Mouse (Mus musculus) limb, embryonic 15.5 days (tissue): ENCODE measurements around the gene Btnl1. TPM values are rescaled to one million over a fixed set of nuclear protein-coding genes. Genes with fewer than 3 reads are reported as not detected.

Experiments
- ATAC-seq: fragments of 200-750 bp; cut with Nextera tagmentation; 2 replicates; pipeline ENCODE4 v1.8.0; 2017; ENCODE audit warnings: low read depth, moderate TSS enrichment; ENCODE audit not compliant: insufficient number of reproducible peaks, low FRiP score, low TSS enrichment
- H3K27ac ChIP-seq: fragments of 300-500 bp; sonication (generic); 2 replicates; pipeline ENCODE4 v1.5.1; 2015; ENCODE audit warnings: moderate library complexity, mild to moderate bottlenecking, inconsistent platforms
- H3K27me3 ChIP-seq: fragments of 300-500 bp; sonication (generic); 2 replicates; pipeline ENCODE4 v1.6.1; 2015; ENCODE audit warnings: inconsistent platforms
- H3K36me3 ChIP-seq: fragments of 300-500 bp; sonication (generic); 2 replicates; pipeline ENCODE4 v1.6.1; 2015; ENCODE audit warnings: inconsistent platforms
- H3K4me1 ChIP-seq: fragments of 300-500 bp; sonication (generic); 2 replicates; pipeline ENCODE4 v1.6.1; 2015; ENCODE audit warnings: inconsistent platforms
- H3K4me2 ChIP-seq: fragments of 300-500 bp; sonication (generic); 2 replicates; pipeline ENCODE4 v1.6.1; 2015; ENCODE audit warnings: mild to moderate bottlenecking, inconsistent platforms
- H3K4me3 ChIP-seq: fragments of 300-500 bp; sonication (generic); 2 replicates; pipeline ENCODE4 v1.5.1; 2015; ENCODE audit warnings: mild to moderate bottlenecking, inconsistent platforms
- H3K9ac ChIP-seq: fragments of 300-500 bp; sonication (generic); 2 replicates; pipeline ENCODE4 v1.6.1; 2015; ENCODE audit warnings: inconsistent platforms
- H3K9me3 ChIP-seq: fragments of 300-500 bp; sonication (generic); 2 replicates; pipeline ENCODE4 v1.6.1; 2016; ENCODE audit warnings: inconsistent platforms
- WGBS: fragments of 180-500 bp; shearing (Covaris S2); methylation state at CpG from one replicate; pipeline ENCODE4 v1.1.7; 2015; 5-methylcytosine and 5-hydroxymethylcytosine counted together
- polyA plus RNA-seq: library from polyadenylated mRNA; unstranded; fragments of >200 nt; fragmentation: Nextera tagmentation; extraction: Ambion mirVana; gene quantifications from 2 replicates; pipeline ENCODE4 v1.2.1, GENCODE M21; 2015

The Btnl1 gene
- not detected in 2 replicates for polyA plus RNA-seq

DNA sequence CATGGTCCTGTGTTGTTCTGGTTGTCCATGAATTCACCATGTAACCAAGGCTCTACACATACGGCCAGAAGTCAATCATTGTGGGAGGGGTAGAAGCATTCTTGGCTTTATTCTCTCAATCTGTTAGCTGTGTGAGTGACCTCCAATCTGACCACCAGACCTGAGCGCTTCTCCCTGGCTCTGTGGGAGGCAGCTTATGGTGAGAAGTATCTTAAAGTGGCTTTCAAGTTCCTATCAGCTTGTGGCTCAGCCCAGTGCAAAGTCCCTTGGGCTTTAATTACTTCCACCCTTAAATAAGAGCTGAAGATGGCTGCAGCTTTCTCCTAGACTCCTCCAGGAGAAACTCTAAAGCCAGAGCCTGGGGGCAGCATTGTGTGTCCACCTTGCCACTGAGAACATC is at the start of gene Btnl1:
Gene Btnl1, plus strand, starts transcription at position 286 of the 400 bp plus-strand sequence.
- no peaks in the 10 kb centered on the region for H3K9me3 ChIP-seq
- H3K9ac ChIP-seq, result no peak within 1 kb of the TSS
- H3K4me3 ChIP-seq, result no peak within 1 kb of the TSS
- H3K27me3 ChIP-seq, result no peaks in the 10 kb centered on the region
- ATAC-seq, result no peak
- H3K27ac ChIP-seq, result no peak within 1 kb of the TSS
- H3K4me2 ChIP-seq, result no peak within 1 kb of the TSS
- WGBS, result 82% methylated on average over 2 of the region's 2 CpGs
- no peaks in the 10 kb centered on the region for H3K36me3 ChIP-seq
- no peaks in the 10 kb centered on the region for H3K4me1 ChIP-seq

DNA sequence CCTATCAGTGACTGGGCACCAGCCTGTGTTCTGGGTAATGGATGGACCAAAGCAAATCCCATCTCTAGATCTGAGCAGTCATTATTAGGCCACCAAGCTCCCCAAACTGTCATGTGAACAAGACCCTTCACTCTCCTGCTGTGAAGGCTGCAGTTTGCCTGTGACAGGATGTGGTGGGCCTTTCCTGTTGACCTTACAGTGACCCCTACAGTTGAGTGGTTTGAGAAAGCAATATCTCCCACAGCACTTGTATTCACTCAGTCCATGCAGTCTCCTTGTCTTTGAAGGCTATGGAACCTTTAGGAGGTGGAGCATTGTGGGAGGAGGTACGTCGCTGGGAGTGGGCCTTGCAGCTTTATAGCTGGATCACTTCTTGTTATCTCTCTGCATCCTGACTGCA is 47.1 kb upstream of the Btnl1 start:
- Histone ChIP-seq H3K27me3 (no peaks in the 10 kb centered on the region), H3K9ac (no peak overlapping the region), H3K4me1 (no peaks in the 10 kb centered on the region), H3K9me3 (no peaks in the 10 kb centered on the region), H3K36me3 (no peaks in the 10 kb centered on the region), H3K27ac (no peak overlapping the region), H3K4me2 (no peak overlapping the region), H3K4me3 (no peak overlapping the region)
- 65% methylated on average over 2 of the region's 2 CpGs for WGBS
- no peak for ATAC-seq

DNA sequence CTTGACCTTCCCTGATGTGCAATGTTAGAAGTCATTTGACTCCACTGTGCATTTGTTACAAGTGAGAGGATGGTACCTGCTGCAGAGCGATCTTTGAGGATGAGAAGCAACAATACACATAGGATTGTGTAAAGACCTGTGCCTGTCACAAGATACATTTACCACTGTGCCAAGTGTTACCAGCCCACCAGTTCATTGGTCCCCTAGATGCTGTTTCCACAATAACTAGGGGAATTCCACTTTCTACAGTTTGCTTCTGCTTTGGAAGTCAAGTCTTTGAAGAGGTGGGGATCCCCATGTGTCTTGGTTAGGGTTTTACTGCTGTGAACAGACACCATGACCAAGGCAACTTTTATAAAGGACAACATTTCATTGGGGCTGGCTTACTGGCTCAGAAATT is 45.7 kb upstream of the Btnl1 start:
- no peak for ATAC-seq

GRCm38 (mm10) chr17:34340619-34341402 is 36.1 kb upstream of the Btnl1 start:
- WGBS, result 53% methylated on average over 3 of the region's 3 CpGs
- no peaks in the 10 kb centered on the region for H3K4me1 ChIP-seq
- H3K9ac ChIP-seq, result no peak overlapping the region
- no peaks in the 10 kb centered on the region for H3K9me3 ChIP-seq
- ATAC-seq, result no peak
- H3K36me3 ChIP-seq, result no peaks in the 10 kb centered on the region
- no peaks in the 10 kb centered on the region for H3K27me3 ChIP-seq
- no peak overlapping the region for H3K4me3 ChIP-seq
- H3K4me2 ChIP-seq, result no peak overlapping the region
- H3K27ac ChIP-seq, result no peak overlapping the region

More for the DNA sequence above, 45.7 kb upstream of the Btnl1 start:
- H3K9me3 ChIP-seq, result no peaks in the 10 kb centered on the region
- 93% methylated on average over 1 of the region's 1 CpGs for WGBS
- no peak overlapping the region for H3K4me2 ChIP-seq
- no peak overlapping the region for H3K4me3 ChIP-seq
- no peak overlapping the region for H3K27ac ChIP-seq
- H3K4me1 ChIP-seq, result no peaks in the 10 kb centered on the region
- H3K9ac ChIP-seq, result no peak overlapping the region
- no peaks in the 10 kb centered on the region for H3K36me3 ChIP-seq
- no peaks in the 10 kb centered on the region for H3K27me3 ChIP-seq

DNA sequence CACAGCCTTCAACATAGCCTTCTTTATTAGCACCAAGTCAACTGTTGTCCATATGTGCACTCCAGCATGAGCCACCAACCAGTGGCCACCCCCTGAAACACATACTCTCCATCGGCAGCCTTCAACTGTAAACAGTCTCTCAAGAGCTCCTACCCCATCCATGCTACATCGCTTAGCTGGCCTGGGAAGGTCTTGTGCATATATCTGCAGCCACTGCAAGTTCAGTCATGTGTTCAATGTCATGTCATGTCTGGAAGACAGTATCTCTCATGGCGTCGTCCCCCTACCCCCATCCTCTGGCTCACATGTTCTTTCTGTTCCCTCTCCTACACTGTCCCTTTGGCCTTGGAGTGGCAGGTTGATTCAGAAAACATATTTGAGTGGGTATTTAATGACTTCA is 32.0 kb upstream of the Btnl1 start:
- no peaks in the 10 kb centered on the region for H3K9me3 ChIP-seq
- H3K36me3 ChIP-seq, result no peaks in the 10 kb centered on the region
- H3K27ac ChIP-seq, result no peak overlapping the region
- 86% methylated on average over 4 of the region's 4 CpGs for WGBS
- H3K27me3 ChIP-seq, result peaks cover 4% of the 10 kb centered on the region; the same call in 1 of the 2 replicates
- ATAC-seq, result no peak
- H3K4me1 ChIP-seq, result no peaks in the 10 kb centered on the region
- H3K4me3 ChIP-seq, result no peak overlapping the region
- no peak overlapping the region for H3K4me2 ChIP-seq
- H3K9ac ChIP-seq, result no peak overlapping the region

DNA sequence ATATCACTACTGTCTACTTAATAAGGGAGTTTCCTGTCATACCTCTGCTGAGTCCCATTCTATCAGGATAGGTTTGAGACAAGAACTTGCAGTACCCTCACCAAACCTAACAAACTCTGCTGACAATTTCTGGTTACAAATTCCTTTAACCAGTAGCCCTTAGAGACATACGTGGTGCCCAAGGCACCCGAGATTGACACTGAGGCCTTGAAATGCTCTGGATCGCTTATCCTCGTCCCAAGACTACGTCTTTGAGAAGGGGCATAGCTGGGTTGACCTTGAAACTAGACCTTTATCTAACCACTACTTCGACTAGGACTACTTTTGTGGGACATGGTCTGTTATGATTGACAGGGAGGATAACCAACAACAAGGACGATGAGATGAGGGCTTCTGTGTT is 31.4 kb upstream of the Btnl1 start:
- no peaks in the 10 kb centered on the region for H3K9me3 ChIP-seq
- no peak overlapping the region for H3K27ac ChIP-seq
- ATAC-seq, result no peak
- 87% methylated on average over 7 of the region's 7 CpGs for WGBS
- H3K4me3 ChIP-seq, result no peak overlapping the region
- no peaks in the 10 kb centered on the region for H3K4me1 ChIP-seq
- H3K27me3 ChIP-seq, result peaks cover 5% of the 10 kb centered on the region
- no peak overlapping the region for H3K4me2 ChIP-seq
- H3K36me3 ChIP-seq, result no peaks in the 10 kb centered on the region
- no peak overlapping the region for H3K9ac ChIP-seq

DNA sequence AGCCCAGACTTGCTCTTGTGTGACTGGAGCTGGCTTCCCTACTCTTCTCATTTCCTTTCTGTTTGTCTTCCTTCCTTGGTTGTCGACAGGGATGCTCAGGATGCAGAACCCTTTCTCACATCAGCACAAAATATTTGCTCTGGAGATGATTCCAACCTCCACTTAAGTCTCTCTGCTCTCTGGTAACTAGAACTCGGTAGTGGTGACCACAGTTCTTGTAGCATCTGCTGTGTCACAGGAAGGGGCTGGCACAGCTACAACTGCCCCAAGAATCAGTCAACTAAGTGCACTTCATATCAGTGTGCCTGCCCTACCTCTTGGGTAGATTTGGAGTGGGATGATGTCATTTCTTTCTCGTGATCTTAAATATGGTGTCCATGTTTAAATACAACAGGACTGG is 30.9 kb upstream of the Btnl1 start:
- no peak overlapping the region for H3K9ac ChIP-seq
- H3K27ac ChIP-seq, result no peak overlapping the region
- H3K9me3 ChIP-seq, result no peaks in the 10 kb centered on the region
- no peak for ATAC-seq
- H3K36me3 ChIP-seq, result no peaks in the 10 kb centered on the region
- H3K4me3 ChIP-seq, result no peak overlapping the region
- H3K4me1 ChIP-seq, result no peaks in the 10 kb centered on the region
- WGBS, result 67% methylated on average over 3 of the region's 3 CpGs
- no peak overlapping the region for H3K4me2 ChIP-seq
- H3K27me3 ChIP-seq, result peaks cover 5% of the 10 kb centered on the region

- H3K36me3 ChIP-seq, result no peaks in the 10 kb centered on the region
- H3K4me2 ChIP-seq, result no peak overlapping the region
- H3K27ac ChIP-seq, result no peak overlapping the region
- no peak for ATAC-seq
- no peaks in the 10 kb centered on the region for H3K4me1 ChIP-seq
- 62% methylated on average over 6 of the region's 6 CpGs for WGBS
- no peak overlapping the region for H3K4me3 ChIP-seq
- no peaks in the 10 kb centered on the region for H3K9me3 ChIP-seq
- peaks cover 5% of the 10 kb centered on the region for H3K27me3 ChIP-seq
- no peak overlapping the region for H3K9ac ChIP-seq
Measured at GRCm38 (mm10) chr17:34347606-34348308, 29.2 kb upstream of the Btnl1 start.

DNA sequence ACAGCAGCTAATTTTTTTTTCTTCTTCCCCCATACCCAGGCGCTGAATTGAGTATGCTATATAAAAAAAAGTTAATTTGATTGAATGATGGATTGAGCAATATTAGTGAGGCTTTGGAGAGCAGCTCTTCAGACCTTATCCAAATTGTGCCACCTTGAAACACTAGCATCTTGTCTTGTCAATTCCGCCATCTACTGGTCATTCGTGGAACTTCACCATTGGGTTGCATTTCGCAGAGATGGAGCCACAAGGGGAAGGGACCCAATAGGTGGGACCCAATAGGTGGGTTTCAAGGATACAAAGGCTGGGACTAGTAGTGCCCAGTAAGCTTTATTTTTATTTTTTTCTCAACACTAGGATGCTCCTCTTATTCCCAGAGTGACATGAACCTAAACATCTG is 27.5 kb upstream of the Btnl1 start:
- 2% methylated on average over 4 of the region's 4 CpGs for WGBS
- Histone ChIP-seq H3K36me3 (no peaks in the 10 kb centered on the region), H3K27me3 (peaks cover 5% of the 10 kb centered on the region), H3K4me2 (no peak overlapping the region), H3K9ac (no peak overlapping the region), H3K4me1 (no peaks in the 10 kb centered on the region), H3K27ac (no peak overlapping the region), H3K4me3 (no peak overlapping the region), H3K9me3 (no peaks in the 10 kb centered on the region)
- ATAC-seq, result no peak

DNA sequence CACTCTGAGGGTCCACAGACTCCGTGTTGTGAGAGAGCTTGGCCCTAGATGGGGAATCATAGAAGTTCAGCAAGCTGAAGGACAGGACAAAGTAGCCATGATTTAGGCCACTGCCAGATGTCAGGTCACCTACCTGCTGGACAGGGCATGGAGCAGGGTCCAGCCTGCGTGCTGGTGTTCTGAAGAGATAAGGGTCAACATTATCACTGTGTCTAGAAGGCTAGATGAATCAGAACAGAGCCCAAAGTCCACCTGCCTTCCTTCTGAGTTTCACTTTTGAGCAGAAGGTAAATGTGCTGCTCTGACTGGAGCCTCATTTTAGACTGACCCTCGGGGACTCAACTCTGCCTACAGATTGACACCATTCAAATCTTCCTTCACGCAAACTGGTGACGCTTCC is 22.4 kb upstream of the Btnl1 start, which contains the start of gene Btnl2:
Gene Btnl2, plus strand, starts transcription at position 284 of the 400 bp plus-strand sequence.
- Histone ChIP-seq H3K27me3 (peaks cover 4% of the 10 kb centered on the region), H3K9me3 (no peaks in the 10 kb centered on the region), H3K9ac (no peak within 1 kb of the TSS), H3K4me3 (no peak within 1 kb of the TSS), H3K36me3 (no peaks in the 10 kb centered on the region), H3K4me2 (no peak within 1 kb of the TSS), H3K4me1 (no peaks in the 10 kb centered on the region), H3K27ac (no peak within 1 kb of the TSS)
- 84% methylated on average over 5 of the region's 5 CpGs for WGBS
- no peak for ATAC-seq

DNA sequence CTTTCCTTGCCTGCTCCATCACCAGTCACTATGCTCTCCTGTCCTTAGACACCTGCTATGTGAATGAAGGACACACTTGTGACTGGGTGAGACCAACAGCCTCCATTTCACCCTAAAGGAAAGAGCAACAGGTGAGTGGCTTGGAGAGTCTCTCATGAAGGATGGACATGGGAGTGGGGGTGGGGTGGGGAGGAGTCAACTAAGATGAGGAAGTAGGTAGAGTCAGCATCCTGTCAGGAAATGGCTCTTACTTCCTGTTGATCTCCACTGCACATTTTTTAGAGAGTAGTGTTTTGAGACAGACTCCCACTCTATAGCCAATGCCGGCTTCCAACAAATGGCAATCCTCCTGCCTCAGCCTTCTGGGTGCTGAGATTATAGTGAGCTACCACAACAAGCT is 22.0 kb upstream of the Btnl1 start:
- no peaks in the 10 kb centered on the region for H3K4me1 ChIP-seq
- no peak overlapping the region for H3K27ac ChIP-seq
- no peak overlapping the region for H3K4me3 ChIP-seq
- ATAC-seq, result no peak
- no peak overlapping the region for H3K4me2 ChIP-seq
- H3K36me3 ChIP-seq, result no peaks in the 10 kb centered on the region
- no peak overlapping the region for H3K9ac ChIP-seq
- H3K9me3 ChIP-seq, result no peaks in the 10 kb centered on the region
- WGBS, result 78% methylated on average over 1 of the region's 1 CpGs
- peaks cover under 1% of the 10 kb centered on the region for H3K27me3 ChIP-seq

DNA sequence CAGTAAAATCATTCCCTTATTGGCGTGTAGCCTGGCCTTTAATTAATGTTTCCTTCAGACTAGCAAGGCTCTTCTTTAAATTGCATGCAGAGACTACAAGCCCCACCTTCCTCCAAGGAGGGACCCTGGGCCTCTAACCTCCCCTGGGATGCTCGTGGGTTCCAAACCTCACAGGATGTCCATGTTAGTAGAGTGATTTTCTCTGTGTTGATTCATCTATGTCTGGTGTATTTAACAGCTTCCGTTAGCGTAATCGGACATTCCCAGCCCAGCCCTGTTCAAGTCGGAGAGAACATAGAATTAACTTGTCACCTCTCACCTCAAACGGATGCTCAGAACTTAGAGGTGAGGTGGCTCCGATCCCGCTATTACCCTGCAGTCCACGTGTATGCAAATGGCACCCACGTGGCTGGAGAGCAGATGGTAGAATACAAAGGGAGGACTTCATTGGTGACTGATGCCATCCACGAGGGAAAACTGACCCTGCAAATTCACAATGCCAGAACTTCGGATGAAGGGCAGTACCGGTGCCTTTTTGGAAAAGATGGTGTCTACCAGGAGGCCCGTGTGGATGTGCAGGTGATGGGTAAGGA is 13.9 kb upstream of the Btnl1 start:
- Histone ChIP-seq H3K4me2 (no peak overlapping the region), H3K9me3 (no peaks in the 10 kb centered on the region), H3K4me1 (no peaks in the 10 kb centered on the region), H3K9ac (no peak overlapping the region), H3K36me3 (no peaks in the 10 kb centered on the region), H3K27ac (no peak overlapping the region), H3K4me3 (no peak overlapping the region), H3K27me3 (no peaks in the 10 kb centered on the region)
- ATAC-seq, result no peak
- WGBS, result 80% methylated on average over 15 of the region's 15 CpGs
